Mouse (Mus musculus): ENCODE results near the gene Ppm1b.

DNA sequence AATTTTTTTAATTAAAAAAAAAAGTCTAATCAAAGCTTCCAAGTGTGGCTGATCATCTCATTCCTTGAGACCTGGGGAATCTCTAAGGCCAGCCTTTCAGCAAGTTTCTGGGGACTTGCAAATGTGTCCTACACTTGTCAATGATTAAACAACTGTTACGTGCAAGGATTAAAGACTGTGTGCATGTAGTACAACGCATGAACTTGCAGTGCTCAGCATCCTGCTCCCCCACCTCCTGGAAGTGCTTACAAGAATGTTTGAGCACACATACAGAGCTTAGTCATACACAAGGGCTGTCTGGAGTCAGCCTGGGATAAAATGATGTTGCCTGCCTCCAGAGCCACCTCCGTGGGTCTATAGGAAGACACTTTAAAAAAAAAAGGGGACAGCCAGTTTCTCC lies 70.7 kb downstream of the Ppm1b start:
- TF ChIP-seq CTCF (IDR thresholded peaks at IDR 0.05; ENCODE audit: low read depth) (no peak), EP300 (IDR thresholded peaks at IDR 0.05; ENCODE audit: low read depth) (no peak)

All from liver, embryonic 14.5 days (tissue).